Mouse (Mus musculus) lung, adult 2 months (tissue): ENCODE measurements at regions not wholly inside any gene's neighbourhood (a gene's known extent, or its start where the extent isn't known, plus 50 kb on each side); places are given as distances from the start of the nearest gene placed in this dataset.

Source experiments
- CTCF ChIP-seq: fragments of 200-500 bp; IDR thresholded peaks from 2 replicates; pipeline ENCODE4 v1.5.1; 2011; ENCODE audit warnings: mild to moderate bottlenecking, low read length, control low read depth; ENCODE audit not compliant: insufficient read depth
- POLR2A ChIP-seq: fragments of 200-500 bp; IDR thresholded peaks from 2 replicates; pipeline ENCODE4 v1.6.1; 2011; ENCODE audit warnings: low read depth, mild to moderate bottlenecking, control low read depth, low read length, borderline replicate concordance; ENCODE audit errors: extremely low read depth

GRCm38 (mm10) chr5:51045872-51046271 is 521.7 kb downstream of the Ppargc1a start:
- TF ChIP-seq CTCF, result no peak
- TF ChIP-seq POLR2A, result no peak
